ENCODE assay signal across 13 mouse cellular contexts in genomic region chr7:95760945-95761661, GRCm38 (mm10).
DNase-seq lines count a peak whose midpoint lies in the region; ATAC-seq lines count a peak whose summit lies in the region.
"Had no signal": no experiment of that assay in that cellular context is flagged by ENCODE, and none has a peak within 500 bp of the region (broad histone marks: within the 10 kb centered on the region; RNA-seq: fewer than 3 reads in every experiment).

No protein-coding gene starts in this region.

- H3K4me3 ChIP-seq in neural tube, embryonic 14.5 days (ENCODE audit: low read depth, low read length) = no peak overlapping the region
- no peak overlapping the region for H3K4me3 ChIP-seq in midbrain, embryonic 13.5 days (replicated peaks)
- H3K4me3 ChIP-seq: heart, adult 2 months; limb, embryonic 13.5 days; stomach, embryonic 15.5 days had no signal

- no peaks in the 10 kb centered on the region for H3K9me3 ChIP-seq in neural tube, embryonic 14.5 days (ENCODE audit: control insufficient read depth, low read length)
- no peaks in the 10 kb centered on the region for H3K9me3 ChIP-seq in midbrain, embryonic 13.5 days
- H3K9me3 ChIP-seq: limb, embryonic 13.5 days; stomach, embryonic 15.5 days had no signal

- no peak for DNase-seq in neural tube, embryonic 10.5 days (ENCODE audit: extremely low spot score, low spot score)
- DNase-seq in frontal cortex, postnatal 14 days (ENCODE audit: low spot score in 2 of 2) = peak; percentile 10 to 17
- DNase-seq in telencephalon, adult 2 months (ENCODE audit: low read depth, low spot score) = peak; percentile 80
- no peak for DNase-seq in thymus, postnatal 10 days (ENCODE audit: low spot score in 2 of 2)
- no peak for DNase-seq in cerebellum, adult 18-20 months
- DNase-seq in thymus, postnatal 0 days (ENCODE audit: low spot score) = no peak
- DNase-seq: cerebellum, postnatal 36 days; heart, adult 2 months; heart, postnatal 36 days had no signal

- no peaks in the 10 kb centered on the region for H3K36me3 ChIP-seq in neural tube, embryonic 14.5 days (ENCODE audit: control insufficient read depth, insufficient read depth, low read length)
- no peaks in the 10 kb centered on the region for H3K36me3 ChIP-seq in midbrain, embryonic 13.5 days
- H3K36me3 ChIP-seq: limb, embryonic 13.5 days; stomach, embryonic 15.5 days had no signal

- H3K4me1 ChIP-seq in neural tube, embryonic 14.5 days (ENCODE audit: control insufficient read depth, insufficient read depth, low read length) = no peaks in the 10 kb centered on the region
- H3K4me1 ChIP-seq in midbrain, embryonic 13.5 days (replicated peaks) = peaks cover 14% of the 10 kb centered on the region
- H3K4me1 ChIP-seq: limb, embryonic 13.5 days; stomach, embryonic 15.5 days had no signal

- H3K27ac ChIP-seq in neural tube, embryonic 14.5 days (ENCODE audit: low read depth, low read length) = no peak overlapping the region
- H3K27ac ChIP-seq in midbrain, embryonic 13.5 days = no peak overlapping the region
- H3K27ac ChIP-seq: heart, adult 2 months; limb, embryonic 13.5 days; stomach, embryonic 15.5 days had no signal

- peak; percentile 56; the same call in 1 of the 2 replicates for ATAC-seq in neural tube, embryonic 14.5 days (ENCODE audit: low read depth)
- peak; percentile 82 for ATAC-seq in midbrain, embryonic 13.5 days

- H3K4me2 ChIP-seq in neural tube, embryonic 14.5 days (ENCODE audit: low read depth, low read length) = no peak overlapping the region
- H3K4me2 ChIP-seq in midbrain, embryonic 13.5 days (replicated peaks) = no peak overlapping the region
- H3K4me2 ChIP-seq: limb, embryonic 13.5 days; stomach, embryonic 15.5 days had no signal

- H3K9ac ChIP-seq in neural tube, embryonic 14.5 days (replicated peaks; ENCODE audit: low read depth, low read length) = no peak overlapping the region
- no peak overlapping the region for H3K9ac ChIP-seq in midbrain, embryonic 13.5 days (replicated peaks)
- H3K9ac ChIP-seq: limb, embryonic 13.5 days; stomach, embryonic 15.5 days had no signal

- no peaks in the 10 kb centered on the region for H3K27me3 ChIP-seq in neural tube, embryonic 14.5 days (ENCODE audit: control insufficient read depth, insufficient read depth, low read length)
- no peaks in the 10 kb centered on the region for H3K27me3 ChIP-seq in midbrain, embryonic 13.5 days
- H3K27me3 ChIP-seq: limb, embryonic 13.5 days; stomach, embryonic 15.5 days had no signal

- WGBS in neural tube, embryonic 14.5 days = 38% methylated on average over 12 of the region's 12 CpGs
- 29% methylated on average over 12 of the region's 12 CpGs for WGBS in midbrain, embryonic 13.5 days

Comparison
In these comparisons a context has a peak if more than half of its experiments do, and no peak if none do; other contexts are left out.
1. DNase-seq: peak in frontal cortex, postnatal 14 days (2 of 2) and telencephalon, adult 2 months (single experiment); none in neural tube, embryonic 10.5 days (single experiment), thymus, postnatal 10 days (0 of 2), cerebellum, adult 18-20 months (0 of 2) and thymus, postnatal 0 days (single experiment).